Mouse (Mus musculus) heart, embryonic 13.5 days (tissue): ENCODE measurements at regions not wholly inside any gene's neighbourhood (a gene's known extent, or its start where the extent isn't known, plus 50 kb on each side); places are given as distances from the start of the nearest gene placed in this dataset.

Experiments
- ATAC-seq: fragments of 200-750 bp; cut with Nextera tagmentation; 2 replicates; pipeline ENCODE4 v1.8.0; 2017; ENCODE audit warnings: moderate TSS enrichment; ENCODE audit not compliant: insufficient number of reproducible peaks, low FRiP score, low TSS enrichment; ENCODE audit errors: extremely low read depth
- H3K27ac ChIP-seq: fragments of 300-500 bp; sonication (generic); replicated peaks from 2 replicates; pipeline ENCODE4 v1.5.1; 2015; ENCODE audit warnings: moderate library complexity, mild to moderate bottlenecking, inconsistent platforms
- H3K27me3 ChIP-seq: fragments of 300-500 bp; sonication (generic); replicated peaks from 2 replicates; pipeline ENCODE4 v1.6.1; 2015; ENCODE audit warnings: mild to moderate bottlenecking, inconsistent platforms
- H3K36me3 ChIP-seq: fragments of 300-500 bp; sonication (generic); 2 replicates; pipeline ENCODE4 v1.6.1; 2015; ENCODE audit warnings: mild to moderate bottlenecking, inconsistent platforms
- H3K4me1 ChIP-seq: fragments of 300-500 bp; sonication (generic); 2 replicates; pipeline ENCODE4 v1.6.1; 2015; ENCODE audit warnings: inconsistent platforms
- H3K4me2 ChIP-seq: fragments of 300-500 bp; sonication (generic); 2 replicates; pipeline ENCODE4 v1.6.1; 2015; ENCODE audit warnings: inconsistent platforms, mild to moderate bottlenecking, moderate library complexity
- H3K4me3 ChIP-seq: fragments of 300-500 bp; sonication (generic); 2 replicates; pipeline ENCODE4 v1.5.1; 2015; ENCODE audit warnings: moderate library complexity, mild to moderate bottlenecking, inconsistent platforms
- H3K9ac ChIP-seq: fragments of 300-500 bp; sonication (generic); 2 replicates; pipeline ENCODE4 v1.6.1; 2015; ENCODE audit warnings: inconsistent platforms, mild to moderate bottlenecking, moderate library complexity
- H3K9me3 ChIP-seq: fragments of 300-500 bp; sonication (generic); 2 replicates; pipeline ENCODE4 v1.6.1; 2016; ENCODE audit warnings: inconsistent platforms
- WGBS: fragments of 180-500 bp; shearing (Covaris S2); methylation state at CpG from one replicate; pipeline ENCODE4 v1.1.7; 2015; ENCODE audit warnings: mixed read lengths; 5-methylcytosine and 5-hydroxymethylcytosine counted together

DNA sequence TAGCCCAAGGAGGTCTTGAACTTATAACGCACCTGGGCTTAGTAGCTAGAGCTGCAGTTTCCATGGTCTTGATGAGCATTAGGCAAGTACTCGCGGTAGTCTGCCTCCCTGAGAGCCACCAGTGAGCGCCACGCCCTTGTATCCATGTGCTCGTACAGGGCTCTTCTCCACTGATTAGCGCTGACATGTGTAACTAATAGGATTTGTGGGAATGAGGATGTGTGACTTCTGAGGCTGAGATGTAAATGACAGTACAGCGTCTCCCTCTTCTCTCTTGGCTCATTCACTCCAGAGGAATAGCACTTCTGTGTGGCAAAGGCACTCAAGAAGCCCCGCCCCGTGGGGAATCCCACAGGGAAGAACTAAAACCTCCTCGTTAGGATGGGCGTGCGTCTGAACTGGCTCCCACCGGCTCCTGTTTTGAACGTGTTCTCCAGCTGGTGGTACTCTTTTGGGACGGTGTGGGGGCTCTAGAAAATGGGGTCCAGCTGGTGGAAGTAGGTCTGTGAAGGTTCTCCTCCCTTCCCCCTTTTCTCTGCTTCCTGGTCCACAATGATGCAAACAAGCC is 94.3 kb upstream of the Pkdcc start:
- Histone ChIP-seq H3K27me3 (no peaks in the 10 kb centered on the region), H3K4me1 (peaks cover 60% of the 10 kb centered on the region), H3K9ac (no peak overlapping the region), H3K27ac (no peak overlapping the region), H3K4me2 (peak overlapping the region; percentile 36; the same call in 1 of the 2 replicates), H3K9me3 (no peaks in the 10 kb centered on the region), H3K36me3 (no peaks in the 10 kb centered on the region), H3K4me3 (no peak overlapping the region)
- ATAC-seq: no peak
- 57% methylated on average over 16 of the region's 16 CpGs for WGBS

DNA sequence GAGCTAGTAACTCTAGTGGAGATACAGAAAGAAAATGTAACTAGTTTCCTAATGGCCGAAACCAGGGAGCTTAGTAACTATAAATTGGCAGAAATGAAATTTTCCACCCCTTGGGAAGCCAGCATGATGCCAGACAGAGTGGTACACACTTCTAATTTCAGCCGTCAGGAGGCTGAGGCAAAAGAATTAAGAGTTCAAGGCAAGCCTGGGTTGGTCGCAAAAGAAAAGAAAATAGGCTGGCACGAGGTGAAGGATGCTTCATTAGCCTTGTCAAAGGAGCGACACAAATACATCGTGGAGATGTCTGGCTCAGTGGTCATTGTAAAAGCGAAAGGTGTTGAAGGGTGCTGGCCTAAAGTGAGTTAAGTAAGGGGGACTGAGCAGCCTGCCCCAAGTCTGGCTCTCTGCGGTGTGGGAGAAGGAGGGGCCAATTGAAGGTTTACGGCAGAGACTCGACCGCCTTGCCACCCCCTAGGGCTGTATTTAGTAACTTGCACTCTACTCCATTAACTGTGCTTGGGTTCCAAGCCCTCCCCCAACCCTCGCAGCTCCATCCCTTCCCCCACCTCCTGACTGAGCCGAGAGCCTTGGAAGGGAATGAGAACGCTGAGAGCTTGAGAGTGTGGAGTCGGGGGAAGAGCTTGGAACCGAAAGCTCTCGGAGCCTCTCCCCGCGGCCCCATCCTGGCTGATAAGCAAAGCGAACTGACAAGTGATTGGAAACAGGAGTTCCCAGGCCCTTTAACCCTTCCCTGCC is 92.4 kb upstream of the Pkdcc start:
- WGBS: 5% methylated on average over 20 of the region's 20 CpGs
- ATAC-seq: peak; percentile 83
- Histone ChIP-seq H3K4me3 (peak overlapping the region; percentile 35), H3K9me3 (no peaks in the 10 kb centered on the region), H3K36me3 (no peaks in the 10 kb centered on the region), H3K9ac (peak overlapping the region; percentile 54), H3K4me2 (peak overlapping the region; percentile 64), H3K4me1 (peaks cover 64% of the 10 kb centered on the region), H3K27ac (peak overlapping the region; percentile 89), H3K27me3 (no peaks in the 10 kb centered on the region)

DNA sequence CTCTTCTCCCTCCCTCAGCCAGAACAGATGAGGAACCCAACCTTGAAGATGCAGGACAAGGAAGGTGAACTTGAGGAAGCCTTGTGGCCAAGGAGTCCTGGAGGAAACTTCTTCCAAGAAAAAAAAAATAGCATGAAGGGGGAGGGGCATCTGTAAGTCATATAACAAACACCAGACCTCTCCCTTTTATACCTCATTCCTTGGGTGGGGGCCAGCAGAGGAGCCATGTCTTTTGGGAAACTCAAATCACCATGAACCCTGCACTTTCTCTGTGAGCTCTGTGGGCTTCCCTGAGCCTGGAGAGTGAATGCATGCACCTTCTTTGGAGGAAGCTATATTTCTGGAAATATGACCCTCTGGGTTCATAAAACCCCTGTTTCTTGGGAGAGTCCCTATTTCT is 90.0 kb upstream of the Pkdcc start:
- Histone ChIP-seq H3K9me3 (no peaks in the 10 kb centered on the region), H3K4me2 (peak overlapping the region; percentile 9; the same call in 1 of the 2 replicates), H3K4me1 (peaks cover 82% of the 10 kb centered on the region), H3K9ac (0 out of 2 replicates have a peak overlapping the region, but pooled peaks have one; percentile 10), H3K27me3 (no peaks in the 10 kb centered on the region), H3K27ac (peak overlapping the region; percentile 89), H3K4me3 (no peak overlapping the region), H3K36me3 (no peaks in the 10 kb centered on the region)
- no peak for ATAC-seq

DNA sequence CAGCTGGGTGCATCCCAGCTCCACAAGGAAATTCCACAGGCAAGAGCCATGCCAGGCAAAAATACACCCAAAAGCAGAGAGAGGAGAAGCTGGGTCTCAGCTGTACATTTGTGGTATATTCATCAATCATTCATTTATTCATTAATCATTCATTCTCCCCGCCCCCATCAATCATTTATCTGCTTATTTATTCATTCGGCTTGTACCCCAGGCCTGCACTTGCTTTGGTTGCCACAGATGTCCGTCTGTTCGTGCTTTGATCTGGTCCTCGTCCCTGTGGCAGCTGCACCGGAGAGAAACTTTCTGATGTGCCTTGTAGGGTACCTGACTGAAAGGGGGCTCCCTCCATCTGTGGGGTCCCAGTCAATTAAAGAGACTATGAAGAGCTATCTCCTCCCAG is 87.2 kb upstream of the Pkdcc start:
- WGBS: 73% methylated on average over 6 of the region's 6 CpGs
- no peaks in the 10 kb centered on the region for H3K36me3 ChIP-seq
- no peaks in the 10 kb centered on the region for H3K27me3 ChIP-seq
- peaks cover 7% of the 10 kb centered on the region; the same call in 1 of the 2 replicates for H3K9me3 ChIP-seq
- ATAC-seq: no peak
- H3K9ac ChIP-seq: no peak overlapping the region
- H3K4me1 ChIP-seq: peaks cover 60% of the 10 kb centered on the region
- no peak overlapping the region for H3K4me3 ChIP-seq
- H3K27ac ChIP-seq: no peak overlapping the region
- H3K4me2 ChIP-seq: no peak overlapping the region

DNA sequence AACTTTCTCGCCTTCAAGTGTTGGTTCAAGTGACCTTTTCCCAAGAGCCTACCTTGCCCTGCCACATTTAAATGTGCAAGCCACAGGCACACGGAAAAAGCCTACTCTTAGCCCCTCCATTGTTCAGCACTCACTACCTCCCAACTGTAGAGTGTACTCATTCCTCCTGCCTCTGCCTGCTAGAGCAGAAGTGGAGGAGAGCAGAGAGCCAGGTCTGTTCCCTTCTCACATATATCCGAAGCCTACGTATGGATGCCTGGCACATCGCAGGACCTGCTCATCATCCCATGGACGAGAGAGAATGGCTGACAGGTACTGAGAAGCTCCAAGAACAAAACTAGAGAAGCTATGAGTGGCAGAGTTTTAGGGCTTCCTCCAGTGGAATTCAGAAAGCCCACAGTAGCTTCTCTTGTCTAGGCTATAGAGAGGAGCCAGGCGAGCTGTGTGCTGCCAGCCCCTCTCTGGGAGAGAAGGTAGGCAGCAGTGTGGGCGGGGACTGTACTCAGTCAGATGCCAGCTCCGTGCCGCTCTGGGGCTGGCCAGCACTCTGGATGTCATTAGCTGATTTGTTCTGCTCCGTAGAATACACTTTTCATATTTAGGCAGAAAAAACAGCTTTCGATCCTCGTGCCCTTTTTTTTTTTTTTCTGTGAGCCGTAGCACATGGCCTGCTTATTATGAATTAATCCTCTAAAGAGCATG is 86.1 kb upstream of the Pkdcc start:
- no peak overlapping the region for H3K27ac ChIP-seq
- WGBS: 63% methylated on average over 14 of the region's 14 CpGs
- no peaks in the 10 kb centered on the region for H3K27me3 ChIP-seq
- H3K4me3 ChIP-seq: no peak overlapping the region
- no peaks in the 10 kb centered on the region for H3K36me3 ChIP-seq
- no peak overlapping the region for H3K4me2 ChIP-seq
- ATAC-seq: no peak
- H3K9me3 ChIP-seq: peaks cover 7% of the 10 kb centered on the region; the same call in 1 of the 2 replicates
- H3K4me1 ChIP-seq: peaks cover 53% of the 10 kb centered on the region
- no peak overlapping the region; the same call in 1 of the 2 replicates for H3K9ac ChIP-seq

DNA sequence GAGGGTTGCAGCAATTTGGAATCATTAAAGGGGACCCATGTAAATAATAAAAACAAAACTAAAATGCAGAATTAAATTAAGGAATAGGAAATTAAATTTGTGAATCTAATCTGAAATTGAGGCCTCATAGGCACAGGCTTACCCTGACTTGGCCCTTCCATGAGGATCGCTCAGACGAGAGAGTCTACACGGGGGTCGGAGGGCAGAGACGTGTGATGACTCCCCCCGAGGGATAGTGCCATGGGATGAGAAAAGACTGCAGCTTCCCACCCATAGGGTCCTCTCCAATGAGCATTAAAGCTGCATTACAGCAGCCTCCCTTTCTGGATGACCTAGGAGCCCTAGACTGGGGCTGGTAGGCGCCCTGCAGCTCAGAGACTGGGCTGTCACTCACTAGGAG is 85.4 kb upstream of the Pkdcc start:
- no peak overlapping the region for H3K27ac ChIP-seq

DNA sequence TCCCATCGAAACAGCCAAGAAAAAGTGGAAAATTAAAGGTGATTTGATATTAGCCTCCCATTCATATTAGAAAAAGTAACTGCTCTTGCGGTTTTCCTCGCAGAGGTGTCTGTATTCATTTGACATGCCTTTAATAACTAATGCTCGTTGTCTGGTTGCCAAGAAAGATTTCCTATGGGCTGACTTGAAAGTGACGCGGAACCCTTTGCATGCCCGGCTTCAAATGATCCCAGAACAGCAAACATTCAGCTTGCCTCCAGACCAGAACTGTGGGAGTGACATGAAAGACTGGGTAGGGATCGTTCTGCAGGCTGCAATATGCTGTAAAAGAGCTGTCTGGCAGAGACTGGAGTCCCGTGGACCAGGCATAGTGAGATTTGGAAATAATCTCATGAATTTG is 81.9 kb upstream of the Pkdcc start:
- Histone ChIP-seq H3K4me3 (no peak overlapping the region), H3K9ac (no peak overlapping the region), H3K36me3 (no peaks in the 10 kb centered on the region), H3K4me1 (peaks cover 36% of the 10 kb centered on the region), H3K27me3 (no peaks in the 10 kb centered on the region), H3K27ac (no peak overlapping the region), H3K9me3 (peaks cover 7% of the 10 kb centered on the region; the same call in 1 of the 2 replicates), H3K4me2 (no peak overlapping the region)
- 75% methylated on average over 9 of the region's 9 CpGs for WGBS
- no peak for ATAC-seq

More for the DNA sequence above, 85.4 kb upstream of the Pkdcc start:
- Histone ChIP-seq H3K4me2 (no peak overlapping the region), H3K9ac (no peak overlapping the region), H3K9me3 (peaks cover 7% of the 10 kb centered on the region; the same call in 1 of the 2 replicates), H3K4me1 (peaks cover 46% of the 10 kb centered on the region), H3K27me3 (no peaks in the 10 kb centered on the region), H3K4me3 (no peak overlapping the region), H3K36me3 (no peaks in the 10 kb centered on the region)
- ATAC-seq: no peak
- 78% methylated on average over 7 of the region's 7 CpGs for WGBS

DNA sequence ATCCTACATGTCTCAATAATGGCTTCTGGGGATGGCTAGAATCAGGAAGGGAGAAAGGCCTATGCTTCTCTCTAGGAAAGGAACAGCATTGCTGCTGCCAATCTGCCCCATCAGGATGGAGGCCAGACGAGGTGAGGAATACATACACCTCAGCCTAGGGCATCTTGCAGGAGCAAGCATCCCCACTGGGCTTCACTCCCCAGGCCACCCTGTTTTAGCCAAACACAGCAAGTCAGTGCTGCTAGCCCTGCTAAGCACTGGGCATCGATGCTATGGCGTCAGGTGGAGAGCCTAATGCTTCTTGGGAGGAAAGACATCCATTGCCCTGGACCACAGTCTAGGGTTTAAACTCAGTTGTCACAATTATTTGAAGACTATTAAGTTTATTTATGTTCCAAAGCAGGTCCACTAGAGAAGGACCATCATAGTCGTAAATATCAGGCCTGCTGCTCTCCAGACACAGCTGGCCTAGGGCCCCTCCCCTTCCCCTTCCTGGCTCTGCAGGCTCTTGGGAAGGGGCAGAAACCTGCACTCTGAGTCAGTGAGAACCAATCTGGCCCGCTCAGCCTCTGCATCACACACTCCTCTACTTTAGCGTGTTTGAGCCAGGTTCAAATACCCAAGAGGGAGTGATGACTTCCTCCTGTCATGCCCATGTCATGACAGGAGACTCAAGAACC is 79.5 kb upstream of the Pkdcc start:
- Histone ChIP-seq H3K9ac (0 out of 2 replicates have a peak overlapping the region, but pooled peaks have one; percentile 7), H3K36me3 (no peaks in the 10 kb centered on the region), H3K4me3 (no peak overlapping the region), H3K27ac (no peak overlapping the region), H3K9me3 (peaks cover 4% of the 10 kb centered on the region; the same call in 1 of the 2 replicates), H3K4me2 (no peak overlapping the region), H3K4me1 (peaks cover 23% of the 10 kb centered on the region), H3K27me3 (no peaks in the 10 kb centered on the region)
- WGBS: 64% methylated on average over 6 of the region's 6 CpGs
- ATAC-seq: no peak

DNA sequence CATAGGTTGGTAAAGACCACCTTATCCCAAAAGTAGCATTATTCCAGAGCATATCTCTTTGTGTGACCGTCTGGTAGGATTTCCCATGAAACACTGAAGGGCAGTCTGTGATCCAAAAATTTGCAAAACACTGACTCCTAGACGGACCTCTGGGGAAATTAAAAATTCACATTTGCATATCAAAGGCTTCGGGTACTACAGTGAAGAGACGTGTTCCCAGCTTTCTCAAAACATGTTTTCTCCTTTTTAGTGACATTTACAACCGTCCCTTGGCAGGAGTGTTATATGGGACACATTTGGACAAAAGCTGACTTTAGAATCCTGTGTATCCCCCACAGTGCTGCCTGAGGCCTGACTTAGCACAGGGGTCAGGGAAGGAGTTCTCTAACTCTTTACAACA is 78.8 kb upstream of the Pkdcc start:
- no peak overlapping the region for H3K4me3 ChIP-seq
- no peak for ATAC-seq
- no peaks in the 10 kb centered on the region for H3K36me3 ChIP-seq
- no peak overlapping the region for H3K4me2 ChIP-seq
- peaks cover 23% of the 10 kb centered on the region for H3K4me1 ChIP-seq
- no peaks in the 10 kb centered on the region for H3K9me3 ChIP-seq
- H3K9ac ChIP-seq: no peak overlapping the region
- no peaks in the 10 kb centered on the region for H3K27me3 ChIP-seq
- H3K27ac ChIP-seq: no peak overlapping the region
- WGBS: 87% methylated on average over 5 of the region's 5 CpGs

DNA sequence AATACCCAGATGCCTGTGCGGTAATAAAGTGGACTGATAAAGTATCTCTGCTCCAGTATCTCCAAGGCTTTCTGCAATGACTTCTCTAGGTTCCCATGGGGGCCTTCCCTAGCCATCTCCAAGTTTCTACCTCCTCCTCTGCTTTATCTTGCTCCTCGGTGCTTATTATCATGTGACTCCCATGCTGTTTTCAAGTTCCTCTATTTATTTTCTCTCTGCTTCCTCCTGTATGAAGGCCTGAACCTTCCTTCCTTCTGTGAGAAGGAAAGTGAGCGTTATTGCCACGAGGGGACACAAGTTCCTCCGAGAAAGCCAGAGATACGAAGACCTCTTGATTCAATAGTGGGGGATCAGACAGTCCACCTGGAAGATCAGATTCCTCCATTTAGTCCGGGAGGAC is 77.4 kb upstream of the Pkdcc start:
- no peak overlapping the region for H3K4me2 ChIP-seq
- no peaks in the 10 kb centered on the region for H3K27me3 ChIP-seq
- H3K9me3 ChIP-seq: no peaks in the 10 kb centered on the region
- no peak for ATAC-seq
- H3K4me3 ChIP-seq: no peak overlapping the region
- no peak overlapping the region for H3K9ac ChIP-seq
- H3K4me1 ChIP-seq: peaks cover 23% of the 10 kb centered on the region
- WGBS: 58% methylated on average over 7 of the region's 7 CpGs
- H3K27ac ChIP-seq: 0 out of 2 replicates have a peak overlapping the region, but pooled peaks have one; percentile 20
- no peaks in the 10 kb centered on the region for H3K36me3 ChIP-seq
